Mouse (Mus musculus) small intestine, adult 2 months (tissue): ENCODE data around the gene Bahcc1. TPM values are rescaled to one million over a fixed set of nuclear protein-coding genes. Genes with fewer than 3 reads are reported as not detected.

Experiments
- H3K27ac ChIP-seq: fragments of 200-500 bp; 2 replicates; pipeline ENCODE4 v1.5.1; 2012; ENCODE audit warnings: low read depth, low read length, control low read depth, inconsistent platforms; ENCODE audit not compliant: insufficient read depth
- H3K27me3 ChIP-seq: fragments of 200-500 bp; 2 replicates; pipeline ENCODE4 v1.6.1; 2012; ENCODE audit warnings: mild to moderate bottlenecking, moderate library complexity, low read length, inconsistent platforms; ENCODE audit not compliant: control insufficient read depth, insufficient read depth
- H3K36me3 ChIP-seq: fragments of 200-500 bp; 2 replicates; pipeline ENCODE4 v1.6.1; 2012; ENCODE audit warnings: mild to moderate bottlenecking, low read length, control low read depth, inconsistent platforms; ENCODE audit not compliant: control insufficient read depth, insufficient read depth
- H3K4me1 ChIP-seq: fragments of 200-500 bp; 2 replicates; pipeline ENCODE4 v1.6.1; 2012; ENCODE audit warnings: low read length, inconsistent platforms, mixed read lengths; ENCODE audit not compliant: control insufficient read depth, insufficient read depth, insufficient read length
- H3K4me3 ChIP-seq: fragments of 200-500 bp; 2 replicates; pipeline ENCODE4 v1.5.1; 2012; ENCODE audit warnings: low read depth, mild to moderate bottlenecking, control low read depth, inconsistent platforms, low read length, moderate library complexity
- CTCF ChIP-seq: fragments of 200-500 bp; IDR thresholded peaks from 2 replicates; pipeline ENCODE4 v1.5.1; 2012; ENCODE audit warnings: low read depth, mild to moderate bottlenecking, control low read depth, inconsistent platforms, low read length, moderate library complexity, mixed read lengths; ENCODE audit not compliant: insufficient replicate concordance, insufficient read length; ENCODE audit errors: extremely low read depth
- POLR2A ChIP-seq: fragments of 200-500 bp; IDR thresholded peaks from 2 replicates; pipeline ENCODE4 v1.6.1; 2012; ENCODE audit warnings: low read depth, mild to moderate bottlenecking, control low read depth, inconsistent platforms, low read length, moderate library complexity
- WGBS: fragments of 180-500 bp; shearing (Covaris S2); methylation state at CpG from one replicate; pipeline ENCODE4 v1.1.7; 2018; 5-methylcytosine and 5-hydroxymethylcytosine counted together
- polyA plus RNA-seq: library from polyadenylated mRNA; depleted of rRNA; stranded (reverse); fragments of >200 nt; gene quantifications from 2 replicates; pipeline ENCODE4 v1.2.3, GENCODE M21; 2012

Gene Bahcc1
- polyA plus RNA-seq, 1 experiment: 15.4 TPM

DNA sequence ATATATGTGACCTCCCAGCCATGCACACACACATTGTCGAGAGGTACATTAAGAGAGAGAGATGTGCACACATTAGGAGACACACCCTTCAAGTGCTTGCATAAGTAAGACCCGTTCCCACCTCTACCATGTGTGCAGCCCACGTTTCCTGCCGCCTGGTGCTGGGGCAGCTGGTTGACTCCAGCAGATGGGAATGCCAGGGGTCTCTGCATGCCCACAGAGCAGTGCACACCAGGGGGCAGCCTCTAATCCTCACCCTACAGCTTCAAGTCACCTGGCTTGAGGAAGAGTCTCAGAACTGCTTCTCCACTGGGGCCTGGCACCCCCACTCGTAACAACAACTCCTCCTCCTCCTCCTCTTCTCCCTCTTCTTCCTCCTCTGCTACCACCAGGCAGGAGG lies 19.7 kb downstream of the Bahcc1 start:
- TF ChIP-seq POLR2A: no peak
- TF ChIP-seq CTCF: no peak
- 63% methylated on average over 5 of the region's 5 CpGs for WGBS
- H3K27ac ChIP-seq: no peak overlapping the region; the same call in 1 of the 2 replicates

DNA sequence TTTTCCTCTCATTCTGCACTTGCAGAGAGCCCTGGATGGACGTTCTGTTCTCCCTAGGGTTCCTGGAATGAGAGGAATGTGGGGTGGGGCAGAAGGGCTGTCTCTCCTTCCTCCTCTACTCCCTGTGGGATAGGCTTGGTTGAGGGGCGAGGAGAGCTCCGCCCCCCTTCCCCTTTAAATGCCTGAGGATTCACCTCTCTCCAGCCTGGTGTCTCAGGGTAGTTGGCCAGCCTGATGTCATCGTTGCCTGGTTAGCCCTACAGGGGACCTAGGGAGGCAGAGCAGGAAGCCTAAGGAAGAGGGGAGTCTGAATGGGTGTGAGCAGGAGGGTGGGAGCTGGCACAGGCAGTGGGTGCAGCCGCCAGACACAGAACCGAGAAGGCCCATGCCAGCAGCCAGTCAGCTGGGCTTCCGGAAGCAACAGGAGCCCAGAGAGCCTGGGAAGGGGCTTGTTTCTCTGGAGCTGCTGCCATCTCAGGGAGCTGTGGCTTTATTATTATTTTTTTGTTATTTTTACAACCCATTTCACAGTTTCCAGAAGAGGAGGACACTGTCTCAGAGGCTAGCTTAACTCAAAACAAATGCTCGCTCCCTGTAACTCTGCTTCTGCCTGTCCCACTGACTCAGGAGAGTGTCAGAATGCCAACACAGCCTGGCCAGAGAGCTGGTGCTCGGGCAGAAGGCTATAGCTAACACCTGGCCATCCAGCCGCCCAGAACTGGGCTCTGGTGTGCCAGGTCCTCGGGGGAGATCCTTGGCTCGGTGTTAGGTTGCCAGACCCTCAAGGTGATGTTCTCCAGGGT lies 20.3 kb downstream of the Bahcc1 start:
- 60% methylated on average over 12 of the region's 12 CpGs for WGBS
- TF ChIP-seq POLR2A (no peak), CTCF (no peak)
- Histone ChIP-seq H3K36me3 (no peaks in the 10 kb centered on the region), H3K27me3 (no peaks in the 10 kb centered on the region), H3K27ac (no peak overlapping the region; the same call in 1 of the 2 replicates), H3K4me1 (peaks cover 21% of the 10 kb centered on the region), H3K4me3 (no peak overlapping the region)

More for the DNA sequence above, 19.7 kb downstream of the Bahcc1 start:
- Histone ChIP-seq H3K27me3 (no peaks in the 10 kb centered on the region), H3K4me1 (peaks cover 21% of the 10 kb centered on the region), H3K36me3 (no peaks in the 10 kb centered on the region), H3K4me3 (no peak overlapping the region)

DNA sequence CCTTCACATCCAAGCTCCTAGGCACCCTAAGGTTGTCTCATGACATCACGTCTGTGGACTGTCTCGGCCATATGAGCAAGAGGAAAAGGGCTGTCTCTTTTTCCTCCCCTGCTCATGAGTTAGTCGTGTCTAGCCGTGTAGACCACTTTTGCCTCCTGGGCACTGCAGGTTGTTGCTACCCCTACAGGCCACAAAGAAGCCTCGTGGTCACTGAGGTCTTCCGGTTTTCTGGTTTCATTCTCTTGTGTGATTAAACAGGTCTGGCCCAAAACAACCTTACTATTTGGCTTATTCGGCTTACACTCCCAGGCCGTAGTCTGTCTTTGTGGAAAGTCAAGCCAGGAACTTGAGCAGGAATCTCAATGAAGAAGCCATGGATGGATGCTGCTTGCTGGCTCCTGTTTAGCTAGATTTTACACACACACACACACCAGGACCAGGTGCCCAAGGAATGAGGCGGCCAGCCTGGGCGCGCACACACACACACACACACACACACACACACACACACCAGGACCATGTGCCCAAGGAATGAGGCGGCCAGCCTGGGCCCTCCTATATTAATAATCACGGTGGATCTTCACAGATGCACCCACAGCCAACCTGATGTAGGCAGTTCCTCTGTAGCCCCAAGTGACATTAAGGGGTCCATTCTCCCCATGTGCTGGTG lies 21.0 kb downstream of the Bahcc1 start:
- TF ChIP-seq POLR2A: no peak
- no peak for TF ChIP-seq CTCF
- Histone ChIP-seq H3K4me1 (peaks cover 21% of the 10 kb centered on the region), H3K27ac (no peak overlapping the region), H3K4me3 (no peak overlapping the region), H3K27me3 (no peaks in the 10 kb centered on the region), H3K36me3 (no peaks in the 10 kb centered on the region)
- 89% methylated on average over 13 of the region's 13 CpGs for WGBS

DNA sequence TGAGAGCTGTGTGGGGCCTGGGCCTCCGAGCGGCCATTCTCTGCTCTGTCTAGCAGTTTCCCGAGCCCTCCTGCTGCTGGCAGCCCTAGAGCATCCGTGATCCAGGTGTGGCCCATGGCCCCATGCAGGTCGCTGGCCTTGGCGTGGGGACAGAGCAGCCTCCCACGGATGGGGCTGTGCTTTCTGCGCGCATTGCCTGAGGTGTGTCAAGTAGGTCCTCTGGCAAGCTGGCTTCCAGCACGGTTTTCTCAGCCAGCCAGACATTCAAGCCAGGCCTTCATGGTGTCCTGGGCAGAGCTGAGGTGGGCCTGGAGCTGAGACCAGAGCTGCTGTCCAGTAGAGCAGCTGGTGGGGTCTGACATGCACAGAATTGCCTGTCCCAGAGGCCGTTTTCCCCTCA lies 21.7 kb downstream of the Bahcc1 start:
- Histone ChIP-seq H3K4me1 (peaks cover 21% of the 10 kb centered on the region), H3K27ac (no peak overlapping the region), H3K27me3 (no peaks in the 10 kb centered on the region), H3K36me3 (no peaks in the 10 kb centered on the region), H3K4me3 (no peak overlapping the region)
- WGBS: 82% methylated on average over 11 of the region's 11 CpGs
- TF ChIP-seq CTCF: no peak
- no peak for TF ChIP-seq POLR2A

DNA sequence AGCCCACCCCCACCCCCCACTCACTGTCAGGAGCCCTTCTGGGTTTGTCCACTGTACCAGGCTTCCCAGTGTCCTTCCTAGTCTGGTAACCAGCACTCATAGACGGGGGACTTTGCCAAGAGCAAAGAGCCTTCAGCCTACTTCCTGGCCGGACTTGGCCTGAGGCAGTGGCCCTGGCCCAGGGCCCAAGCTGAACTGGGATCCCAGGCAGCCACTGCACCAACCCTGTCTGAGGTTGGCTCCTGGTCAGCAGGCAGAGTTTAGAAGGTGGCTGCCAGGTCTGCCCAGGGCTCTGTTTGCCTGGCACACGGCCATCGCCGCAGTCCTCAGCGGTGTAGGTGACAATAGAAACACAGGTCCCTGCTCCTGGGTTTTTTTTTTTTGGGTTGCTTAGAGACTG lies 22.3 kb downstream of the Bahcc1 start:
- no peak overlapping the region for H3K4me3 ChIP-seq
- no peak overlapping the region for H3K27ac ChIP-seq
- TF ChIP-seq CTCF (no peak), POLR2A (no peak)
- WGBS: 12% methylated on average over 6 of the region's 6 CpGs
- peaks cover 21% of the 10 kb centered on the region for H3K4me1 ChIP-seq
- no peaks in the 10 kb centered on the region for H3K36me3 ChIP-seq
- no peaks in the 10 kb centered on the region for H3K27me3 ChIP-seq

DNA sequence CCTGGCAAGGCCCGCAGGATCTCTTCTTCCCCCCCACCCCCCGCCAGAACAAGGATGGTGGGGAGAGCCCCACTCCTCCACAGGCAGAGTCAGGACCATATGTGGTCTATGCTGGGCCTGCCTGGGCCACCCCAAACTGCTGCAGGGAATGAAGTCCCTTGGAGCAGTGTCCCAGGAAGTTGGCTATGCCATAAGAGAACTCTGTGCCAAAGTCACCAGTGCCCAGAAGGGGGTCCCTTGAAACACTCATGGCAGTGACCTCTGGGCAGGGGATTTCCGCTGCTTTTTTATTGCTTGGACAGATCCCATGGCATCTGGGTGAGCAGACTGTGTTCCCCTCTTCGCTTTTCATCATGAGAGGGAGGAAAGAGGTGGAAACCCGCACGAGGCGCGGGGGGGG lies 22.8 kb downstream of the Bahcc1 start:
- WGBS: 75% methylated on average over 7 of the region's 8 CpGs
- no peaks in the 10 kb centered on the region for H3K36me3 ChIP-seq
- H3K27ac ChIP-seq: no peak overlapping the region
- H3K4me3 ChIP-seq: no peak overlapping the region
- H3K4me1 ChIP-seq: peaks cover 21% of the 10 kb centered on the region
- no peaks in the 10 kb centered on the region for H3K27me3 ChIP-seq
- TF ChIP-seq POLR2A (no peak), CTCF (no peak)

DNA sequence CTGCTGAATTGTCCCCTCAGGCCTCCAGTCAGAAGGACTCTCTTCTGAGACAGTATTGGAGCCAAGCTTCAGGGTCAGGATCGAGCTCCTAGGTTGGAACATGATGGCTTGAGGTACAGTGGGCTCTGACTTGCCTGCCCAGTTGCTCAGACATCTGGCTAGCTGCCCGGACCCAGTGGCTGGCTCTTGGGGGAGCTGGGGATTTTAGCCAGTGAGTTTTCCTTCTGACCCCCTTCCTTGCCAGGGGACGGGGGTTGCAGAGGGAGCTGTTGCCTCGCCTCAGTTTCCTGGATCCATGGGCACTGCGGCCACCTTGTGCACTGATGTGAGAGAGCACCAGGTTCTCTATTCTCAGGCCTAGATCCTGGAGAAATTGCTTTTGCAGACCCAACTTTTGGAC lies 23.4 kb downstream of the Bahcc1 start:
- Histone ChIP-seq H3K27ac (no peak overlapping the region), H3K4me1 (peaks cover 25% of the 10 kb centered on the region)
- 84% methylated on average over 5 of the region's 5 CpGs for WGBS

More for the DNA sequence above, 23.4 kb downstream of the Bahcc1 start:
- no peak for TF ChIP-seq CTCF
- TF ChIP-seq POLR2A: no peak
- H3K27me3 ChIP-seq: no peaks in the 10 kb centered on the region
- no peak overlapping the region for H3K4me3 ChIP-seq
- no peaks in the 10 kb centered on the region for H3K36me3 ChIP-seq
